Mouse (Mus musculus): ENCODE results near the gene BC005537. TPM values are rescaled to one million over a fixed set of nuclear protein-coding genes. Genes with fewer than 3 reads are reported as not detected.
A peak's percentile ranks its signal among the peaks of the same experiment; 100 is the strongest.

The BC005537 gene
- polyA plus RNA-seq, 1 experiment from 2014 or later, result 18.8 TPM

DNA sequence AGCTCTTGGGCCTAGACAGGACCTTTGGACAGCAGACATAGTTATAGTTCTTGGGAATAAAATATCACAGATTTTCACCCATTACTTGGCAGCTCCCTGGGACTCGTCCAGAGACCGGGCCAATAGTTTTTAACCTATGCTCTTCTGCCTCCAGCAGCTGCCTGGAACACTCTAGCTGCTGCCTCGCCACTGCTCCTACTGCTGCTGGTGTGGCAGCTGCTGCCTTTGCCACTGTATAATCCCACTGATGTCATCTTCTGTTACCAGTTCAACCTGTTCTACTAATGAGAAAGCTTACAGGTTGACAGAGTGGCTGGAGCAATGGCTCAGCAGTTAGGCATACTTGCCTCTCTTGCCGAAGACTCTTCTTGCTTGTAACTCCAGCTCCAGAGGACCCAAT, 47.9 kb downstream of the BC005537 start:
- Histone ChIP-seq H3K9me3 (ENCODE audit: control insufficient read depth, low read length) (no peaks in the 10 kb centered on the region), H3K4me3 (ENCODE audit: low read depth, low read length) (no peak overlapping the region), H3K4me1 (ENCODE audit: control insufficient read depth, insufficient read depth, low read length) (no peaks in the 10 kb centered on the region), H3K36me3 (ENCODE audit: control insufficient read depth, insufficient read depth, low read length) (no peaks in the 10 kb centered on the region), H3K9ac (ENCODE audit: low read length) (no peak overlapping the region), H3K4me2 (ENCODE audit: low read depth) (no peak overlapping the region), H3K27me3 (ENCODE audit: control insufficient read depth, insufficient read depth, low read length) (no peaks in the 10 kb centered on the region), H3K27ac (ENCODE audit: low read depth, low read length) (no peak overlapping the region)
- no peak for ATAC-seq (ENCODE audit: insufficient read depth, low FRiP score, low TSS enrichment)
- DNase-seq (ENCODE audit: low spot score), result no peak
- WGBS, result 85% methylated on average over 4 of the region's 4 CpGs

DNA sequence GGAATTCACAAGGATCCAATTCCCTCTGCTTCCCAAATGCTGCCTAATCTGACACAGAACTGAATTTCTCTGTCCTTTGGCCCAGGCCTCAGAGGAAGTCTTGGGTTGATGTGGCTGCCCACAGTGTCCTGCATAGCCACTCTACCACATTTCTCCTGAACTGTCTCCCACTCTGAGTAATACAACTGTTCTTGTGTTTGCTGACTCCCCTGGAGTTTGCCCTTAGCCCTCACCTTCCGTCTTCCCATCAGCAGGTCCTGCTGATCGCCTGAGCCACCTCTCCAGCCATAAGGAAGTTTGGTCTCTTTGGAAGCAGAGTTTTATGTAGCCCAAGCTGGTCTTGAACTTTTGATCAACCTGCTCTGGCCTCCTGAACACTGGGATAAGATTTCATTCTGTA, 50.5 kb downstream of the BC005537 start:
- WGBS, result 77% methylated on average over 2 of the region's 2 CpGs
- no peaks in the 10 kb centered on the region for H3K9me3 ChIP-seq (ENCODE audit: control insufficient read depth, low read length)
- H3K4me3 ChIP-seq (ENCODE audit: low read depth, low read length), result no peak overlapping the region
- DNase-seq (ENCODE audit: low spot score) (no peak), ATAC-seq (ENCODE audit: insufficient read depth, low FRiP score, low TSS enrichment) (no peak)
- no peaks in the 10 kb centered on the region for H3K4me1 ChIP-seq (ENCODE audit: control insufficient read depth, insufficient read depth, low read length)
- no peak overlapping the region for H3K27ac ChIP-seq (ENCODE audit: low read depth, low read length)
- H3K9ac ChIP-seq (ENCODE audit: low read length), result no peak overlapping the region
- no peak overlapping the region for H3K4me2 ChIP-seq (ENCODE audit: low read depth)
- no peaks in the 10 kb centered on the region for H3K36me3 ChIP-seq (ENCODE audit: control insufficient read depth, insufficient read depth, low read length)
- H3K27me3 ChIP-seq (ENCODE audit: control insufficient read depth, insufficient read depth, low read length), result no peaks in the 10 kb centered on the region

DNA sequence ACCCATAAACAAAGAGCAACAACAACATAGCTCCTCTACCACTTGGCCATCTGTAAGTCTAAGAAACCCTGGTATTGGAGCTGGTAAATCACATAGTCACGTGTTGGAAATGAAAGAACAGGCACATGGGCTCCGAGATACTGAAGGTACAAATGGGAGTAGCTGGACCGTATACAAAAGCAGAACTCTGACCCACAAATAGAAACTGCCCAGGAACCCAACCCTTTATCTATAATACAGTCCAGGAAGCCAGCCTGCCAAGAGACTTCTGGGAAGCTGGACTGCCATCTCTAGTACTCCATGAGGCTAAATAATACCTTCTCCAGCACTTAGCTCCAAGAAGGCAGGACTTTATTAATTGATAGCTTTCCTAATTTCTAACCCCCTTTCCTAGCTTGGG, 51.1 kb downstream of the BC005537 start:
- H3K4me1 ChIP-seq (ENCODE audit: control insufficient read depth, insufficient read depth, low read length), result no peaks in the 10 kb centered on the region
- no peak overlapping the region for H3K4me3 ChIP-seq (ENCODE audit: low read depth, low read length)
- H3K27me3 ChIP-seq (ENCODE audit: control insufficient read depth, insufficient read depth, low read length), result no peaks in the 10 kb centered on the region
- no peaks in the 10 kb centered on the region for H3K36me3 ChIP-seq (ENCODE audit: control insufficient read depth, insufficient read depth, low read length)
- no peak overlapping the region for H3K27ac ChIP-seq (ENCODE audit: low read depth, low read length)
- H3K9ac ChIP-seq (ENCODE audit: low read length), result no peak overlapping the region
- no peak for ATAC-seq (ENCODE audit: insufficient read depth, low FRiP score, low TSS enrichment)
- no peaks in the 10 kb centered on the region for H3K9me3 ChIP-seq (ENCODE audit: control insufficient read depth, low read length)
- DNase-seq (ENCODE audit: low spot score), result no peak
- H3K4me2 ChIP-seq (ENCODE audit: low read depth), result no peak overlapping the region
- 81% methylated on average over 3 of the region's 3 CpGs for WGBS

DNA sequence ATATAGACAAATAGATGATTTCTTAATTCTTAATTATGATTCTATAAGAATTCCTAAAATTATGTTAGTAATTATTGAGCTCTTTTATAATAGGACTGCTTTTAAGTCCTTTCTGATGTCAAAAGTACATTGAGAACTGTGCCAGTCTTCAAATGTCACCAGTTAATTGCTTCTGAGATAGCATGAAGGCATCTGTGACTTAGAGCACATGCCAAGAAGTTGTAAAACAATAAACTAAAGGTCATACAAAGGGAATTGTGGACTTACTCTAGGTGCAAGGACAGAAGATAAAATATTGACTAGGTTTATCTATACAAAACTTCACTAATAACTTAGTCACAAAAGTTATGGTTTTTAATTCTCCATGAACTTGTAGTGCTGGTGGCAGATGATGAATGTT, 57.7 kb downstream of the BC005537 start:
- Histone ChIP-seq H3K27me3 (ENCODE audit: control insufficient read depth, insufficient read depth, low read length) (no peaks in the 10 kb centered on the region), H3K4me2 (ENCODE audit: low read depth) (no peak overlapping the region), H3K27ac (ENCODE audit: low read depth, low read length) (no peak overlapping the region), H3K9ac (ENCODE audit: low read length) (no peak overlapping the region), H3K4me3 (ENCODE audit: low read depth, low read length) (no peak overlapping the region), H3K9me3 (ENCODE audit: control insufficient read depth, low read length) (no peaks in the 10 kb centered on the region), H3K36me3 (ENCODE audit: control insufficient read depth, insufficient read depth, low read length) (no peaks in the 10 kb centered on the region), H3K4me1 (ENCODE audit: control insufficient read depth, insufficient read depth, low read length) (no peaks in the 10 kb centered on the region)
- ATAC-seq (ENCODE audit: insufficient read depth, low FRiP score, low TSS enrichment), result no peak
- DNase-seq (ENCODE audit: low spot score), result no peak

DNA sequence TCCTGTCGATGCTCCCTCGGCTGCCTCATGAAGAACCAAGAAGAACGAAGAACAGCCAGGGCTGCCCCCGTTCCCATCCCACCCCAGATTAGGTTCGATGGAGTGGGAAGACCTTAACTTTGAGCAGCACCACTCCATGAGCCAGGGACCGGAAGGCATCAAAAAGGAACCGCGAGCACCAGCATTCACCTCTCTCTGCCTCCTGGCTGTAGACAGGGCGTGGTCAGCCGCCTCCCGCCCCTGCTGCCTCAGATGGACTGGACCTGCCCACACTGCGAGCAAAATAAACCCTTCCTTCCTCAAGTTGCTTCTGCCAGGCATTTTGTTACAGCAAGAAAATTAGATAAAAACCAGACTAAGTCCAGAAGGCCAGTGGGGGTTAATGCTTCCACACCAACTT, 59.6 kb downstream of the BC005537 start:
- Histone ChIP-seq H3K4me2 (ENCODE audit: low read depth) (no peak overlapping the region), H3K9me3 (ENCODE audit: control insufficient read depth, low read length) (no peaks in the 10 kb centered on the region), H3K36me3 (ENCODE audit: control insufficient read depth, insufficient read depth, low read length) (no peaks in the 10 kb centered on the region), H3K27ac (ENCODE audit: low read depth, low read length) (no peak overlapping the region), H3K4me1 (ENCODE audit: control insufficient read depth, insufficient read depth, low read length) (no peaks in the 10 kb centered on the region), H3K4me3 (ENCODE audit: low read depth, low read length) (no peak overlapping the region), H3K9ac (ENCODE audit: low read length) (no peak overlapping the region), H3K27me3 (ENCODE audit: control insufficient read depth, insufficient read depth, low read length) (no peaks in the 10 kb centered on the region)
- ATAC-seq (ENCODE audit: insufficient read depth, low FRiP score, low TSS enrichment), result no peak
- DNase-seq (ENCODE audit: low spot score), result no peak
- WGBS, result 62% methylated on average over 12 of the region's 12 CpGs

DNA sequence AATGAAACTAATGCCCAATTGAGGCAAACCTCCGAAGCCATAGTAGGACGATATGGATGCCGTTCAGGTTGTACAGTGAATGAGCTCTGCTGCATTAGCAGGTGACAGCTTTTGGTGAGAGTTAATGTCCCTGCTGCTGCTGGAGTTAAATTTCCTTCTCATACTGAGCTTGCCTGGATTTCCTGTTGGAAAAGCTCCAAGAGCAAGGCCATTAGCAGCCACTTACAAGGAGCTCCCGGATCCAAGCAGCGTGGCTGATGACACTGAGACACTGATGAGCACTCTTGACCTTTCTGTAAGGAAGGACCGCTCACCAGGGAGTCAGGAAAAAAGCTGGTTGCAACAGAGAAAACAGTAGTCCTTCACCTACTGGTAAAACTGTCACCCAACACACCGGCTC, 60.6 kb downstream of the BC005537 start:
- ATAC-seq (ENCODE audit: insufficient read depth, low FRiP score, low TSS enrichment) (no peak), DNase-seq (ENCODE audit: low spot score) (no peak)
- no peak overlapping the region for H3K9ac ChIP-seq (ENCODE audit: low read length)
- H3K27ac ChIP-seq (ENCODE audit: low read depth, low read length), result no peak overlapping the region
- no peaks in the 10 kb centered on the region for H3K4me1 ChIP-seq (ENCODE audit: control insufficient read depth, insufficient read depth, low read length)
- H3K27me3 ChIP-seq (ENCODE audit: control insufficient read depth, insufficient read depth, low read length), result no peaks in the 10 kb centered on the region
- no peak overlapping the region for H3K4me3 ChIP-seq (ENCODE audit: low read depth, low read length)
- H3K9me3 ChIP-seq (ENCODE audit: control insufficient read depth, low read length), result no peaks in the 10 kb centered on the region
- no peak overlapping the region for H3K4me2 ChIP-seq (ENCODE audit: low read depth)
- no peaks in the 10 kb centered on the region for H3K36me3 ChIP-seq (ENCODE audit: control insufficient read depth, insufficient read depth, low read length)
- WGBS, result 77% methylated on average over 7 of the region's 7 CpGs

DNA sequence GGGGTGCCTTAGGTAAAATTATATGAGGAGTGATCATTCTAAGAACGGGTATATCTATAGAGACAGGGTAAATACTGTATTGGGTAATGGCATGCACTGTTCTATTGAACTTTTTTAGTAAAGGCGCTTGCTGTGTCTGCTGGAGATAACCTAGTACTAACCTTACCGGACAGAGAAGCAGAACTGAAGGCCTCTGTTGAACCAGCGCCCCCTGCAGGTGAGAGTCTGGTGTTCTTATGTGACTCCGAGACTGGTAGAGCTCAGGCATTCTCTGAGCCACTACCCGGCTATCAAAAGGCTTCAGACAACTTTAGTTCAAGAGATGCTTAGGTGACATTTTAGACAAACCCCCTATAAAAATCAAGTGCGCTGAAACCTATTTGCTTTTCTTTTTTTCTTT, 61.1 kb downstream of the BC005537 start:
- Histone ChIP-seq H3K4me3 (ENCODE audit: low read depth, low read length) (no peak overlapping the region), H3K9ac (ENCODE audit: low read length) (no peak overlapping the region), H3K27ac (ENCODE audit: low read depth, low read length) (no peak overlapping the region), H3K9me3 (ENCODE audit: control insufficient read depth, low read length) (no peaks in the 10 kb centered on the region), H3K36me3 (ENCODE audit: control insufficient read depth, insufficient read depth, low read length) (no peaks in the 10 kb centered on the region), H3K27me3 (ENCODE audit: control insufficient read depth, insufficient read depth, low read length) (no peaks in the 10 kb centered on the region), H3K4me1 (ENCODE audit: control insufficient read depth, insufficient read depth, low read length) (no peaks in the 10 kb centered on the region), H3K4me2 (ENCODE audit: low read depth) (no peak overlapping the region)
- WGBS, result 64% methylated on average over 7 of the region's 7 CpGs
- no peak for ATAC-seq (ENCODE audit: insufficient read depth, low FRiP score, low TSS enrichment)
- DNase-seq (ENCODE audit: low spot score), result peak; percentile 38

Other genes with a start within 250 kb of the BC005537 start
- 6.2 and 7.2 TPM in 2 replicates for gene Ripor2, start 219.5 kb upstream of the BC005537 start, polyA plus RNA-seq (2014; fragmentation: Nextera tagmentation; extraction: Ambion mirVana)
- not detected in 2 replicates for gene Armh2, start 60.4 kb upstream of the BC005537 start, polyA plus RNA-seq (2014; fragmentation: Nextera tagmentation; extraction: Ambion mirVana)
- 110 and 124 TPM in 2 replicates for gene Gmnn, start 39.7 kb upstream of the BC005537 start, polyA plus RNA-seq (2014; fragmentation: Nextera tagmentation; extraction: Ambion mirVana)
- 48.5 and 55.1 TPM in 2 replicates for gene Acot13, start 29.9 kb downstream of the BC005537 start, polyA plus RNA-seq (2014; fragmentation: Nextera tagmentation; extraction: Ambion mirVana)
- 62.8 and 66.7 TPM in 2 replicates for gene Tdp2, start 30.0 kb downstream of the BC005537 start, polyA plus RNA-seq (2014; fragmentation: Nextera tagmentation; extraction: Ambion mirVana)
- 0.53 and 1.2 TPM in 2 replicates for gene D130043K22Rik, start 43.5 kb downstream of the BC005537 start, polyA plus RNA-seq (2014; fragmentation: Nextera tagmentation; extraction: Ambion mirVana)
- 7.1 and 7.9 TPM in 2 replicates for gene Aldh5a1, start 136.0 kb downstream of the BC005537 start, polyA plus RNA-seq (2014; fragmentation: Nextera tagmentation; extraction: Ambion mirVana)
- gene Gpld1, start 141.5 kb downstream of the BC005537 start, polyA plus RNA-seq (2014; fragmentation: Nextera tagmentation; extraction: Ambion mirVana), result 0.43 and 0.76 TPM in 2 replicates
- gene Mrs2, start 218.7 kb downstream of the BC005537 start, polyA plus RNA-seq (2014; fragmentation: Nextera tagmentation; extraction: Ambion mirVana), result 28.1 and 34.1 TPM in 2 replicates

Measured in neural tube, embryonic 11.5 days (tissue).